Mouse (Mus musculus) liver, postnatal 0 days (tissue): Measurements from ENCODE around the gene Zfp598.

Source experiments
- CTCF ChIP-seq: sonication (generic); IDR thresholded peaks from 2 replicates; pipeline ENCODE4 v1.5.1; 2016; ENCODE audit warnings: antibody characterized with exemption, low read depth
- EP300 ChIP-seq: IDR thresholded peaks from 2 replicates; pipeline ENCODE4 v1.6.1; 2016; ENCODE audit warnings: antibody characterized with exemption, low read depth, mild to moderate bottlenecking

DNA sequence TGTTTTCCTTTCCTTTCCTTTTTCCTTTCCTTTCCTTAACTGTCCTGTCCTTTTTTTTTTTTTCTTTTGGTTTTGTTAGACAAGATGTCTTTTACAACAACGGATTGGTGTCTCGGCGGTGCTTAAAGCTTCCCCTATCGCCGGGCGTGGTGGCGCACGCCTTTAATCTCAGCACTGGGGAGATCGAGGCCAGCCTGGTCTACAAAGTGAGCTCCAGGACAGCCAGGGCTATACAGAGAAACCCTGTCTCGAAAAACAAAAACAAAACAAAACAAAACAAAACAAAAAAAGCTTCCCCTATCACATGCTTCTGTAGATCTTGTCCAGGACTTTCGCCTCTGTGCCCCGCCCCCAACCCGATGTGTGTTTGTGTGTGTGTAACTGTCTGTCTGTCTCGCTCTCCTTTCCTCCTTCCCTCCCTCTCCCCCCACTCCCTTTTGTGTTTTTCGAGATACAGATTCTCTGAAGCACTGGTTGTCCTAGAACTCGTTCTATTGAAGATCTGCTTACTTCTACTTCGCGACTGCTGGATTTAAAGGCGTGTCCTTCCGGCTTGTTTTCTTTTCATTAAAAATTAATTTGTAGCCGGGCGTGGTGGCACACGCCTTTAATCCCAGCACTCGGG is 38.4 kb downstream of the Zfp598 start:
- TF ChIP-seq EP300 (0 out of 2 replicates have a peak, but pooled peaks have one; percentile 5), CTCF (no peak)
